Mouse (Mus musculus): ENCODE results near the gene Sorcs3. TPM values are rescaled to one million over a fixed set of nuclear protein-coding genes. Genes with fewer than 3 reads are reported as not detected.

Gene Sorcs3
- polyA plus RNA-seq, 1 experiment, result not detected

GRCm38 (mm10) chr19:48533582-48533981 is 327.8 kb downstream of the Sorcs3 start:
- Histone ChIP-seq H3K4me1 (no peaks in the 10 kb centered on the region), H3K9me3 (0 out of 2 replicates have a peak, but pooled peaks cover 5% of the 10 kb centered on the region), H3K27me3 (replicated peaks) (no peaks in the 10 kb centered on the region), H3K36me3 (replicated peaks; ENCODE audit: low read length) (no peaks in the 10 kb centered on the region), H3K4me3 (replicated peaks) (no peak overlapping the region)
- no peak for TF ChIP-seq FLI1 (IDR thresholded peaks at IDR 0.05; ENCODE audit: low read length)
- no peak for TF ChIP-seq GATA1 (IDR thresholded peaks at IDR 0.05; ENCODE audit: borderline replicate concordance, low read length)

- Histone ChIP-seq H3K27me3 (replicated peaks) (no peaks in the 10 kb centered on the region), H3K9me3 (peaks cover 13% of the 10 kb centered on the region; the same call in 1 of the 2 replicates), H3K4me1 (no peaks in the 10 kb centered on the region), H3K4me3 (replicated peaks) (no peak overlapping the region), H3K36me3 (replicated peaks; ENCODE audit: low read length) (no peaks in the 10 kb centered on the region)
- no peak for TF ChIP-seq FLI1 (IDR thresholded peaks at IDR 0.05; ENCODE audit: low read length)
These were observed 338.5 kb downstream of the Sorcs3 start for GRCm38 (mm10) chr19:48544294-48544693.

- H3K9me3 ChIP-seq, result peaks cover 10% of the 10 kb centered on the region; the same call in 1 of the 2 replicates
- H3K36me3 ChIP-seq (replicated peaks; ENCODE audit: low read length), result no peaks in the 10 kb centered on the region
- H3K27me3 ChIP-seq (replicated peaks), result no peaks in the 10 kb centered on the region
- H3K4me3 ChIP-seq (replicated peaks), result no peak overlapping the region
- TF ChIP-seq GATA1 (IDR thresholded peaks at IDR 0.05; ENCODE audit: borderline replicate concordance, low read length) (no peak), FLI1 (IDR thresholded peaks at IDR 0.05; ENCODE audit: low read length) (no peak)
- no peaks in the 10 kb centered on the region for H3K4me1 ChIP-seq
These were observed 339.8 kb downstream of the Sorcs3 start for GRCm38 (mm10) chr19:48545421-48546132.

DNA sequence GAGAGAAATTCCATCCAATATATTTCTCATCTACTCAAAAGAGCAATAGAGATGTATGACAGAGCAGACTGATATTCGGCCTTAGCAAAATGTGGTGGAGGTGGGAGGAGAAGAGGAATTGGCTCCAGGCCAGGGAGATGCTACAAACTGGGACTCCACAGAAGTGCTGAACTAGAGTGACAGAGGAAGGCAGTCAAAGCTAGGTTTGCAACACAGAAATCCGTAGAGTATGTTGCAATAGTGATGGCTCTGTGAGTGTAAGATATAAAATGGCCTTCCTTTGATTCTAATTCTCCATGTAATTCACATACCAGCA is 340.3 kb downstream of the Sorcs3 start:
- no peak for TF ChIP-seq FLI1 (IDR thresholded peaks at IDR 0.05; ENCODE audit: low read length)
- TF ChIP-seq GATA1 (IDR thresholded peaks at IDR 0.05; ENCODE audit: borderline replicate concordance, low read length), result no peak

DNA sequence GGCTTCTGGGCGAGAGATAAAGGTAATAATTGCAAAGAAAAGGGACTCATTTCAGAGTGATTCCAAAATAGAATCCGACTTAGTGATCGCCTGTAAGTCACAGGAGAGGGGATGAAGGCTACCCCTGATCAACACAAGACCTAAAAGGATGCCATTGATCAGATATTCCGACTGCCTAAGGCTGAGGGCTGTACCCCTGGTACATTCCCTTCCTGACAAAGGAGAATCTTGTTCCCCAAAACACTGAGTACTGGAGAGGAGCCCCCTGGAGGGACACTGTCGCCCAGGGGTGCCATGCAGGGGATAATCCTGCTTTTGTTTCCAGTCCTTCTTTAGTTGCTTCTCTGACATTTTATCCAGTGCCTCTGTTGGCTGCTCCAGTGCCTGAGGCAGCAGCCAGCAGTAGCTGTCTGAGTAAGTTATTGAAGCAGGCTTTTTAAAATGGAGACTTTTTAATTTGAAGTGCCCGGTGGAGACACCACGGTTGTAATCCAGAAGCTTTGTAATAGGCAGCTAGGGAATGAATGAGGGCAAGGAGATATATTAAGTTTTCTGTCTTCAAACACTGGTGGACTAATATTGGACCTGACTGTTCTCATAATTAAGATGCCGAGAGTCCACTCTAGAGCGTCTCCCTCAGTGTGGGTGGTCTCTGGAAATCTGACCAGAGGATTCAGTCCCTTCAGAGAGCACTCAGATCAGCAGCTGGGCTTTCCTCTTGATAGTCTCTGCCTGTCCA is 342.5 kb downstream of the Sorcs3 start:
- TF ChIP-seq FLI1 (IDR thresholded peaks at IDR 0.05; ENCODE audit: low read length) (no peak), GATA1 (IDR thresholded peaks at IDR 0.05; ENCODE audit: borderline replicate concordance, low read length) (no peak)
- Histone ChIP-seq H3K4me3 (replicated peaks) (no peak overlapping the region), H3K27me3 (replicated peaks) (no peaks in the 10 kb centered on the region), H3K4me1 (no peaks in the 10 kb centered on the region), H3K9me3 (0 out of 2 replicates have a peak, but pooled peaks cover 4% of the 10 kb centered on the region), H3K36me3 (replicated peaks; ENCODE audit: low read length) (no peaks in the 10 kb centered on the region)

More for the DNA sequence above, 340.3 kb downstream of the Sorcs3 start:
- Histone ChIP-seq H3K4me3 (replicated peaks) (no peak overlapping the region), H3K36me3 (replicated peaks; ENCODE audit: low read length) (no peaks in the 10 kb centered on the region), H3K4me1 (no peaks in the 10 kb centered on the region), H3K27me3 (replicated peaks) (no peaks in the 10 kb centered on the region), H3K9me3 (0 out of 2 replicates have a peak, but pooled peaks cover 5% of the 10 kb centered on the region)

- H3K4me3 ChIP-seq (replicated peaks), result no peak overlapping the region
- H3K27me3 ChIP-seq (replicated peaks), result no peaks in the 10 kb centered on the region
- peaks cover 18% of the 10 kb centered on the region for H3K9me3 ChIP-seq
- no peak for TF ChIP-seq FLI1 (IDR thresholded peaks at IDR 0.05; ENCODE audit: low read length)
- no peak for TF ChIP-seq GATA1 (IDR thresholded peaks at IDR 0.05; ENCODE audit: borderline replicate concordance, low read length)
- no peaks in the 10 kb centered on the region for H3K36me3 ChIP-seq (replicated peaks; ENCODE audit: low read length)
- H3K4me1 ChIP-seq, result no peaks in the 10 kb centered on the region
These were observed 353.6 kb downstream of the Sorcs3 start for GRCm38 (mm10) chr19:48559432-48559831.

DNA sequence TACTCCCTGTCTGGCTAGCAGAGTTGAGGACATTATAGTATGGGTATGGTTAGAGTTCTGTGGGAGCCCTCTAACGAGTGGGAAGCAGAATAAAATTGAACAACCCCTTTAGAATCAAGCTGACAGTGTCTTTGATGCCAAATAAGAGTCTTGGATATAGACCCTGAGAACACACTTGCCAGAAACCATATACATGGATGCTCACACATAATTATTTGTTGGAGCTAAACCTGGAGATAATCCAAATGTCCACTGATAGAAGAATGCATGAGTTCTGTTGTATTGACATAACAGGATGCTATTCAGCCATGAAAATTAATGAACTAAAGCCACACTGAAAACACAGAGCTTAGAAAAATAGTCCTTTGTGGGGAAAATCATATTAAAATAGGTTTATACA is 369.9 kb downstream of the Sorcs3 start:
- TF ChIP-seq GATA1 (IDR thresholded peaks at IDR 0.05; ENCODE audit: borderline replicate concordance, low read length) (no peak), FLI1 (IDR thresholded peaks at IDR 0.05; ENCODE audit: low read length) (no peak)
- Histone ChIP-seq H3K36me3 (replicated peaks; ENCODE audit: low read length) (no peaks in the 10 kb centered on the region), H3K4me1 (no peaks in the 10 kb centered on the region), H3K27me3 (replicated peaks) (no peaks in the 10 kb centered on the region), H3K9me3 (0 out of 2 replicates have a peak, but pooled peaks cover 8% of the 10 kb centered on the region), H3K4me3 (replicated peaks) (no peak overlapping the region)

DNA sequence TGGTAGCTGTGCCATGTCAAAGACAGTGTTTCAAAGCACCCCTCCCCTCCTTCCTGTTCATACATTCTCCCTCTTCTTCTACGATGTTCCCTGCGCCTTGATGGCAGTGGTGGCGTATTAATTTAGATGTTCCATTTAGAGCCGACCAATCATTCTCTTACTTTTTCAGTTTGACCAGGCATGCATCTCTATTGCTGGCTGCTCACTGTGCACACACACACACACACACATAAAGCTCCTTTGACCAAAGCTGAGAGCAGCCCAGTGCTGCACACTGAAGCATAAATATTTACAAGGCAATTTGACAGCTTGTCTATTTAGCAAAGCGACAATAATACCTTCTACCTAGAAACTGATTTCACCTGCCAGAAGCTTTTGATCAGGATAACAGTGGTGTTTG is 371.3 kb downstream of the Sorcs3 start:
- TF ChIP-seq FLI1 (IDR thresholded peaks at IDR 0.05; ENCODE audit: low read length), result no peak
- TF ChIP-seq GATA1 (IDR thresholded peaks at IDR 0.05; ENCODE audit: borderline replicate concordance, low read length), result no peak
- Histone ChIP-seq H3K4me1 (no peaks in the 10 kb centered on the region), H3K27me3 (replicated peaks) (no peaks in the 10 kb centered on the region), H3K4me3 (replicated peaks) (no peak overlapping the region), H3K9me3 (0 out of 2 replicates have a peak, but pooled peaks cover 3% of the 10 kb centered on the region), H3K36me3 (replicated peaks; ENCODE audit: low read length) (no peaks in the 10 kb centered on the region)

GRCm38 (mm10) chr19:48584938-48585560 is 379.2 kb downstream of the Sorcs3 start:
- Histone ChIP-seq H3K36me3 (replicated peaks; ENCODE audit: low read length) (no peaks in the 10 kb centered on the region), H3K9me3 (peaks cover 35% of the 10 kb centered on the region), H3K27me3 (replicated peaks) (no peaks in the 10 kb centered on the region), H3K4me3 (replicated peaks) (no peak overlapping the region), H3K4me1 (no peaks in the 10 kb centered on the region)
- TF ChIP-seq FLI1 (IDR thresholded peaks at IDR 0.05; ENCODE audit: low read length) (no peak), GATA1 (IDR thresholded peaks at IDR 0.05; ENCODE audit: borderline replicate concordance, low read length) (no peak)

DNA sequence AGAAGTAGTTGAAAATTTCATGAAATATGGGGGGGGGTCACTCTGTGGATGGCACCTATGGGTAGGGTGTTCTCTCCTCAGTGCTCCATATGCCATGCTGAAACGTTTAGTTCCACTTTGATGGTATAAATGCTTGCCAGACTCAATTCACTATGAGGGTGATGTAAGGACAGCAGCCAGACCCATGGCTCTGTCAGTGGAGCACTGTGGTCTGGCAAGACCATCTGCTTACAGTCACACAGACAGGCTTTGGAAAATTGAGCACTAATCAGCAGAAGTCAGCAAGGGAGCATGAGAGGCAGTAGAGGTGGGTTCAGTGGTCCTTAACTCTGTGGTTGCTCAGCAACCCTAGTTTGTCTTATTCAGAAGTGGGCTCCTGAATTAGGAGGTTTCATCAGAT is 411.1 kb downstream of the Sorcs3 start:
- H3K27me3 ChIP-seq (replicated peaks), result no peaks in the 10 kb centered on the region
- no peak overlapping the region for H3K4me3 ChIP-seq (replicated peaks)
- H3K36me3 ChIP-seq (replicated peaks; ENCODE audit: low read length), result no peaks in the 10 kb centered on the region
- peaks cover 15% of the 10 kb centered on the region for H3K9me3 ChIP-seq
- no peaks in the 10 kb centered on the region for H3K4me1 ChIP-seq
- no peak for TF ChIP-seq GATA1 (IDR thresholded peaks at IDR 0.05; ENCODE audit: borderline replicate concordance, low read length)
- no peak for TF ChIP-seq FLI1 (IDR thresholded peaks at IDR 0.05; ENCODE audit: low read length)
